Mouse (Mus musculus) limb, embryonic 15.5 days (tissue): ENCODE results near the gene Gm42906. TPM values are rescaled to one million over a fixed set of nuclear protein-coding genes. Genes with fewer than 3 reads are reported as not detected.

Source experiments
- ATAC-seq: fragments of 200-750 bp; cut with Nextera tagmentation; 2 replicates; pipeline ENCODE4 v1.8.0; 2017; ENCODE audit warnings: low read depth, moderate TSS enrichment; ENCODE audit not compliant: insufficient number of reproducible peaks, low FRiP score, low TSS enrichment
- H3K27ac ChIP-seq: fragments of 300-500 bp; sonication (generic); 2 replicates; pipeline ENCODE4 v1.5.1; 2015; ENCODE audit warnings: moderate library complexity, mild to moderate bottlenecking, inconsistent platforms
- H3K27me3 ChIP-seq: fragments of 300-500 bp; sonication (generic); 2 replicates; pipeline ENCODE4 v1.6.1; 2015; ENCODE audit warnings: inconsistent platforms
- H3K36me3 ChIP-seq: fragments of 300-500 bp; sonication (generic); 2 replicates; pipeline ENCODE4 v1.6.1; 2015; ENCODE audit warnings: inconsistent platforms
- H3K4me1 ChIP-seq: fragments of 300-500 bp; sonication (generic); 2 replicates; pipeline ENCODE4 v1.6.1; 2015; ENCODE audit warnings: inconsistent platforms
- H3K4me2 ChIP-seq: fragments of 300-500 bp; sonication (generic); 2 replicates; pipeline ENCODE4 v1.6.1; 2015; ENCODE audit warnings: mild to moderate bottlenecking, inconsistent platforms
- H3K4me3 ChIP-seq: fragments of 300-500 bp; sonication (generic); 2 replicates; pipeline ENCODE4 v1.5.1; 2015; ENCODE audit warnings: mild to moderate bottlenecking, inconsistent platforms
- H3K9ac ChIP-seq: fragments of 300-500 bp; sonication (generic); 2 replicates; pipeline ENCODE4 v1.6.1; 2015; ENCODE audit warnings: inconsistent platforms
- H3K9me3 ChIP-seq: fragments of 300-500 bp; sonication (generic); 2 replicates; pipeline ENCODE4 v1.6.1; 2016; ENCODE audit warnings: inconsistent platforms
- WGBS: fragments of 180-500 bp; shearing (Covaris S2); methylation state at CpG from one replicate; pipeline ENCODE4 v1.1.7; 2015; 5-methylcytosine and 5-hydroxymethylcytosine counted together
- polyA plus RNA-seq: library from polyadenylated mRNA; unstranded; fragments of >200 nt; fragmentation: Nextera tagmentation; extraction: Ambion mirVana; gene quantifications from 2 replicates; pipeline ENCODE4 v1.2.1, GENCODE M21; 2015

Gm42906 gene
- polyA plus RNA-seq, 1 experiment from 2014 or later, result not detected

- 61% methylated on average over 9 of the region's 9 CpGs for WGBS
- Histone ChIP-seq H3K4me1 (peaks cover 18% of the 10 kb centered on the region), H3K4me3 (no peak overlapping the region), H3K9ac (no peak overlapping the region), H3K9me3 (no peaks in the 10 kb centered on the region), H3K27me3 (no peaks in the 10 kb centered on the region), H3K36me3 (no peaks in the 10 kb centered on the region), H3K4me2 (no peak overlapping the region), H3K27ac (no peak overlapping the region)
- 0 out of 2 replicates have a peak, but pooled peaks have one; percentile 76 for ATAC-seq
Measured at GRCm38 (mm10) chr5:151086425-151087202, 341.3 kb downstream of the Gm42906 start.

GRCm38 (mm10) chr5:151085749-151086148, 342.2 kb downstream of the Gm42906 start:
- no peak overlapping the region for H3K27ac ChIP-seq
- no peak overlapping the region for H3K4me2 ChIP-seq
- no peaks in the 10 kb centered on the region for H3K27me3 ChIP-seq
- WGBS, result 78% methylated on average over 8 of the region's 8 CpGs
- no peak overlapping the region for H3K4me3 ChIP-seq
- H3K36me3 ChIP-seq, result no peaks in the 10 kb centered on the region
- no peak overlapping the region for H3K9ac ChIP-seq
- ATAC-seq, result no peak
- H3K9me3 ChIP-seq, result no peaks in the 10 kb centered on the region
- peaks cover 18% of the 10 kb centered on the region for H3K4me1 ChIP-seq

- no peak overlapping the region for H3K9ac ChIP-seq
- H3K9me3 ChIP-seq, result no peaks in the 10 kb centered on the region
- no peaks in the 10 kb centered on the region for H3K27me3 ChIP-seq
- no peak overlapping the region for H3K27ac ChIP-seq
- H3K4me1 ChIP-seq, result no peaks in the 10 kb centered on the region
- no peak overlapping the region for H3K4me2 ChIP-seq
- no peak overlapping the region for H3K4me3 ChIP-seq
- H3K36me3 ChIP-seq, result no peaks in the 10 kb centered on the region
- whole genome bisulfite sequencing, result 75% methylated on average over 4 of the region's 4 CpGs
- ATAC-seq, result no peak
Measured at GRCm38 (mm10) chr5:151080276-151080675, 347.7 kb downstream of the Gm42906 start.

- no peak overlapping the region for H3K4me3 ChIP-seq
- WGBS, result 96% methylated on average over 2 of the region's 2 CpGs
- H3K36me3 ChIP-seq, result no peaks in the 10 kb centered on the region
- H3K4me1 ChIP-seq, result no peaks in the 10 kb centered on the region
- no peak overlapping the region for H3K27ac ChIP-seq
- H3K9ac ChIP-seq, result no peak overlapping the region
- H3K4me2 ChIP-seq, result no peak overlapping the region
- H3K9me3 ChIP-seq, result no peaks in the 10 kb centered on the region
- no peaks in the 10 kb centered on the region for H3K27me3 ChIP-seq
- ATAC-seq, result no peak
Measured at GRCm38 (mm10) chr5:151077953-151078352, 350.0 kb downstream of the Gm42906 start.

GRCm38 (mm10) chr5:151076917-151077316, 351.0 kb downstream of the Gm42906 start:
- H3K27me3 ChIP-seq, result no peaks in the 10 kb centered on the region
- no peak overlapping the region for H3K9ac ChIP-seq
- WGBS, result 56% methylated on average over 3 of the region's 3 CpGs
- H3K4me3 ChIP-seq, result no peak overlapping the region
- ATAC-seq, result no peak
- no peak overlapping the region for H3K4me2 ChIP-seq
- no peaks in the 10 kb centered on the region for H3K9me3 ChIP-seq
- H3K27ac ChIP-seq, result no peak overlapping the region
- H3K36me3 ChIP-seq, result no peaks in the 10 kb centered on the region
- H3K4me1 ChIP-seq, result no peaks in the 10 kb centered on the region; the same call in 1 of the 2 replicates

- no peaks in the 10 kb centered on the region for H3K9me3 ChIP-seq
- H3K27me3 ChIP-seq, result no peaks in the 10 kb centered on the region
- H3K4me3 ChIP-seq, result no peak overlapping the region
- no peak overlapping the region for H3K4me2 ChIP-seq
- ATAC-seq, result no peak
- 87% methylated on average over 4 of the region's 4 CpGs for WGBS
- H3K27ac ChIP-seq, result no peak overlapping the region
- H3K4me1 ChIP-seq, result peaks cover 18% of the 10 kb centered on the region
- no peak overlapping the region for H3K9ac ChIP-seq
- H3K36me3 ChIP-seq, result no peaks in the 10 kb centered on the region
Measured at GRCm38 (mm10) chr5:151074282-151074681, 353.7 kb downstream of the Gm42906 start.

GRCm38 (mm10) chr5:151071430-151071829, 356.5 kb downstream of the Gm42906 start:
- ATAC-seq, result no peak
- 43% methylated on average over 6 of the region's 6 CpGs for WGBS
- H3K27ac ChIP-seq, result peak overlapping the region; percentile 8

GRCm38 (mm10) chr5:151070896-151071295, 357.1 kb downstream of the Gm42906 start:
- no peaks in the 10 kb centered on the region for H3K36me3 ChIP-seq
- ATAC-seq, result no peak
- WGBS, result 28% methylated on average over 6 of the region's 6 CpGs
- no peak overlapping the region for H3K9ac ChIP-seq
- H3K4me1 ChIP-seq, result peaks cover 18% of the 10 kb centered on the region
- H3K27ac ChIP-seq, result peak overlapping the region; percentile 8
- no peaks in the 10 kb centered on the region for H3K9me3 ChIP-seq
- H3K27me3 ChIP-seq, result no peaks in the 10 kb centered on the region
- H3K4me3 ChIP-seq, result no peak overlapping the region
- no peak overlapping the region for H3K4me2 ChIP-seq

More at GRCm38 (mm10) chr5:151071430-151071829, 356.5 kb downstream of the Gm42906 start:
- no peak overlapping the region for H3K9ac ChIP-seq
- no peak overlapping the region for H3K4me2 ChIP-seq
- peaks cover 18% of the 10 kb centered on the region for H3K4me1 ChIP-seq
- no peaks in the 10 kb centered on the region for H3K27me3 ChIP-seq
- no peak overlapping the region for H3K4me3 ChIP-seq
- H3K9me3 ChIP-seq, result no peaks in the 10 kb centered on the region
- H3K36me3 ChIP-seq, result no peaks in the 10 kb centered on the region

GRCm38 (mm10) chr5:151069569-151069968, 358.4 kb downstream of the Gm42906 start:
- H3K27me3 ChIP-seq, result no peaks in the 10 kb centered on the region
- no peak for ATAC-seq
- H3K36me3 ChIP-seq, result no peaks in the 10 kb centered on the region
- no peaks in the 10 kb centered on the region for H3K9me3 ChIP-seq
- H3K4me1 ChIP-seq, result peaks cover 18% of the 10 kb centered on the region
- no peak overlapping the region for H3K4me3 ChIP-seq
- no peak overlapping the region for H3K9ac ChIP-seq
- no peak overlapping the region for H3K27ac ChIP-seq
- H3K4me2 ChIP-seq, result no peak overlapping the region
- WGBS, result 69% methylated on average over 2 of the region's 2 CpGs

GRCm38 (mm10) chr5:151066016-151066415, 361.9 kb downstream of the Gm42906 start:
- 52% methylated on average over 5 of the region's 5 CpGs for WGBS
- ATAC-seq, result 0 out of 2 replicates have a peak, but pooled peaks have one; percentile 44

GRCm38 (mm10) chr5:151065228-151065627, 362.7 kb downstream of the Gm42906 start:
- peaks cover 20% of the 10 kb centered on the region for H3K36me3 ChIP-seq
- no peak for ATAC-seq
- no peak overlapping the region for H3K4me3 ChIP-seq
- peaks cover 11% of the 10 kb centered on the region for H3K4me1 ChIP-seq
- no peaks in the 10 kb centered on the region for H3K9me3 ChIP-seq
- H3K4me2 ChIP-seq, result no peak overlapping the region
- no peak overlapping the region for H3K9ac ChIP-seq
- 59% methylated on average over 1 of the region's 1 CpGs for WGBS
- peak overlapping the region; percentile 38; the same call in 1 of the 2 replicates for H3K27ac ChIP-seq
- H3K27me3 ChIP-seq, result no peaks in the 10 kb centered on the region

More at GRCm38 (mm10) chr5:151066016-151066415, 361.9 kb downstream of the Gm42906 start:
- H3K36me3 ChIP-seq, result peaks cover 20% of the 10 kb centered on the region
- H3K4me1 ChIP-seq, result peaks cover 11% of the 10 kb centered on the region
- no peak overlapping the region for H3K4me3 ChIP-seq
- H3K27ac ChIP-seq, result 0 out of 2 replicates have a peak overlapping the region, but pooled peaks have one; percentile 38
- H3K27me3 ChIP-seq, result no peaks in the 10 kb centered on the region
- no peak overlapping the region for H3K4me2 ChIP-seq
- H3K9ac ChIP-seq, result no peak overlapping the region
- H3K9me3 ChIP-seq, result no peaks in the 10 kb centered on the region

- no peaks in the 10 kb centered on the region for H3K27me3 ChIP-seq
- WGBS, result 99% methylated on average over 2 of the region's 2 CpGs
- no peaks in the 10 kb centered on the region for H3K9me3 ChIP-seq
- ATAC-seq, result no peak
- H3K4me2 ChIP-seq, result no peak overlapping the region
- H3K27ac ChIP-seq, result no peak overlapping the region
- no peak overlapping the region for H3K9ac ChIP-seq
- peaks cover 11% of the 10 kb centered on the region; the same call in 1 of the 2 replicates for H3K4me1 ChIP-seq
- peaks cover 20% of the 10 kb centered on the region for H3K36me3 ChIP-seq
- no peak overlapping the region for H3K4me3 ChIP-seq
Measured at GRCm38 (mm10) chr5:151061942-151062341, 366.0 kb downstream of the Gm42906 start.
